Mouse (Mus musculus): ENCODE measurements around the gene Dcdc2a. TPM values are rescaled to one million over a fixed set of nuclear protein-coding genes. Genes with fewer than 3 reads are reported as not detected.
A peak's percentile ranks its signal among the peaks of the same experiment; 100 is the strongest.

The Dcdc2a gene
- not detected for total RNA-seq (2021)

DNA sequence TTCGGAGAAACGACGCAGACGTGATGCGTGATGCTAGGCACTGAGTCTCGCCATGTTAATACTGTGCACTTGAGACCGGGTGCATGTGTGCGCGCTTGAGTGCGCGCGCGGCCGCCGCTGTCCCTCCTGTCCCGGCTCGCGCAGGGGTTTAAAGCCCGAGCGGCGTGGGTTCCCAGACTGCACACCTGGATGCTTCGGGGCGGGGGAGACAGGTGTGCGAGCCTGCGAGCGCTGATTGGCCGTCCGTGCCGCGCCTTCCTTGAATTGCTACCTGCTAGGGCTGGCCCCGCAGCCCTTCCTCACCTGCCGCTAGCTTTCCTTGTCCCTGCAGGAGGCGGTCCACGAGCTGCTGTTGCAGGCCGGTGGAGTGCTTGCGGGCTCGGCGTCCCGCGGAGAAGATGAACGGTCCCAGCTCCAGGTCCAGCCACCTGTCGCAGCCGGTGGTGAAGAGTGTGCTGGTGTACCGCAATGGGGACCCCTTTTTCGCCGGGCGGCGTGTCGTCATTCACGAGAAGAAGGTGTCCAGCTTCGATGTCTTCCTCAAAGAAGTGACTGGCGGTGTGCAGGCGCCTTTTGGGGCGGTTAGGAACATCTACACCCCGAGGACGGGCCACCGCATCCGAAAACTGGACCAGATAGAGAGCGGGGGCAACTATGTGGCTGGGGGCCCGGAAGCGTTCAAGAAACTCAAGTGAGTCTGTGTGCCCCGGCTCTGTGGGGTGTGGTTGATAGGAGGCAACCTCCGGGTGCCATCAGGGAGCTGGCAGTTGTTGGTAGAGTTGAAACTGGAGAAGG is at the start of gene Dcdc2a:
Gene Dcdc2a (plus strand): TSS at position 132 of the 795 bp plus-strand sequence.
- no peak for DNase-seq
- intact Hi-C loops (cut with DNase I): loop anchor here (5.0 kb wide), 1 partner anchor 56 kb away; no protein-coding TSS in a partner anchor

DNA sequence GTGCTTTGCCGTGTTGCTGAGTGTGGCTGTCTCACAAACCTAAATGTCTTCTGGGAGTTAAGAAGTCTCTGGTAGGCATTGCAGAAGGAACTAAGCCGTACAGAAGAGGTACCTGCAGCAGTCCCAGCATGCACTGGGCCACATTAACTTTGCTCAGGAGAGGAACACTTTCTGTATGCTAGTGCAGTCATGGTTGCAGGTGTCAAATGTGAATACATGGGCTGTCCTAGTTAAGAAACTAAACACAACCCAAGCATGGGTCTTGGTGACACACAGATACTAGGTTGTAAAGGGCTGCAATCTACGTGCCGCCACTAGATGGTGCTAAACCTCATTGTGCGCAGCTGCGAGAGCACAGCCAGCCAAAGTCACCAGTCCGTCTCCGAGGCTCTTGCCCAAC is 48.7 kb upstream of the Dcdc2a start:
- intact Hi-C loops (cut with DNase I): no loop called here
- DNase-seq: peak; percentile 28 to 65

DNA sequence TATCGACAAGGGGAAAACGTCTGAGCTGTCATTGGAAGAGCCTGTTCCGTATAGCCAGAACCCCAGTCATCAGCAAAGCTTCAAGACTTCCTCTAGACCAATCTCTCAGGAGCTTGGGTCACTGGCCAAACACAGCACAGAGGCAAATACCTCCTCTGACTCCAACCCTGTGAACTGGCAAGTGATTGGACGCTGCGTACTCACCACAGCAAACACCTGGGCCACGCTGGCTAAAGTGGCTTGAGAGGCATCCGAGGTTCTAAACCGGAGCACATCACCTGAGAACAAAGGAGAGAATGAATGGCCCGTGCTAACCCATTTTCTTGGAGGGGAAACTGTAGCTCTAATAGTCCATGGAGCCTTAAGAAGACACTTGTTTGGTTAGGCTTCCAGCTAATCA is 37.5 kb upstream of the Dcdc2a start:
- intact Hi-C loops (cut with DNase I): no loop called here

DNA sequence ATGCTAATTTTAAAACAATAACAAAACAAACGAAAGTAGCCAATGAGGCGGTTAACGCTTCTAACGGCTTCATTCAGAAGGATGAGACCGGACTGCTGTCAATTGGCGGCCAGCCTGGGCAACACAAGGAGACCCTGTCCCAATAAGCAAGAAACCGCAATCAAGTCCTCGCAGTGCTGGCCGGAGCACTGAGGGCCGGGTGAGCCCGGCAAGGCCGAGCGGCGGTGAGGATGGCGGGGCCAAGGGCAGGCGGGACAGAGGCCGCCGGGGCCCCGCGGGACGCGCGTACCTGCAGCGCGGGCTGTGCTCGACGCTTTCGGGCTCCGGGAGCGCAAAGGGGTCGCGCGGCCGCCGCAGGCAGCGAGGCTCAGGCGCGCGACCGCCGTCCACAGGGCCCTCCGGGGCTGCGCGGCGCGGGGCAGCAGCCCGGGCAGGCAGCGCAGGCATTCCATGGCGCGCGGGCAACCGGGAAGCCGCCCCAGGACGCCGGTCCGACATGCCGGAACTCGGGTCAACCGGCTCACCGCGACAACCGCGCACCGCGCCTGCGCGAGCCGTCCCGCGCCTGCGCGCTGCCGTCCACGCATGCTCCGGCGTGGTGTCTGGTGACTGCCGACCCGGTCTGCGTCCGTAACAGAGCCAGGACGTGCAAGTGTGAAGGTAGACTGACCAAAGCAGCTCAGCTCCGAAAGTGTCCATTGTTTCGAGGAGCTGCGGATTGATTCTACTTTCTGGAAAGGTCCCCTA is 35.8 kb upstream of the Dcdc2a start, which contains the start of gene Mrs2:
Gene Mrs2 (minus strand): TSS at position 587 of the 747 bp plus-strand sequence.
- intact Hi-C loops (cut with DNase I): loop anchor here (5.0 kb wide), 1 partner anchor 188 kb away; the partner anchor contains the start of genes Acot13 and Tdp2
- DNase-seq: peak; percentile 90 to 91

More for the DNA sequence above, 37.5 kb upstream of the Dcdc2a start:
- no peak for DNase-seq

DNA sequence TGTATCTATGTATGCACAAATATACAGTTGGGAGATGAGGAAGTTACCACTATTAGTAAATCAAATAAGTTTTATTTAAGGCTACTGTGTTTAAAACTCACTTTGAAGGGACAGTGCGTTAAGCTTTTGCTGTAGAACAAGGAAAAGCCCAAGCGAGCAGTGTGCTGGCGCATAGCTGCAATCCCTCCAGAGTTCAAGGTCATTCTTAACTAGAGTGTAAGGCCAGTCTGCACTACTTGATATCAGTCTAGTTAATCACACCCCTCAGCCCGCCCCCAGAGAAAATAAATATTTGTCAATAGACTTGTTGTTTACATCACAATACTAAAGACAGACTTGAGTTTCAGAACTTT is 35.3 kb upstream of the Dcdc2a start:
- DNase-seq: no peak
- intact Hi-C loops (cut with DNase I): loop anchor here (5.0 kb wide), 1 partner anchor 188 kb away; the partner anchor contains the start of genes Acot13 and Tdp2

DNA sequence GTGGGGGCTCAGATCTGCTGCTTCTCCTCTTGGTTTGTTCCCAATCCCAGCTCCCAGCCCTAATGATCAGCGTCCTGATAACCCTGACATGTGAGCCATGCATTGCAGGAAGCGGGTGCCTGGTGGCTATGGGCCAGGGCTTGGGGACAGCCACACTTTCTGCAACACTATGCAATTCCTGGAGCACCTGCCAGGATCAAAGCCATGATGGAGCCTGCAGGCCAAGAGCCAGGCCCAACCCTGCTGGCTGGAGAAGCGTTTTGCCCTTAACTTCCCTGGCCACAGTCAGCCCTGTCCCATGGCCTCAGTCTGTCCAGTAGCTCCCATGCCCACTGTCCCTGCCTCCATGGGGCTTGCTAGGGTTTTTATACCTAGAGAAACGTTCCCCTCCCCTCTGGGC is 33.4 kb upstream of the Dcdc2a start:
- intact Hi-C loops (cut with DNase I): loop anchor here (5.0 kb wide), 1 partner anchor 190 kb away; the partner anchor contains the start of genes Acot13 and Tdp2
- DNase-seq: no peak

DNA sequence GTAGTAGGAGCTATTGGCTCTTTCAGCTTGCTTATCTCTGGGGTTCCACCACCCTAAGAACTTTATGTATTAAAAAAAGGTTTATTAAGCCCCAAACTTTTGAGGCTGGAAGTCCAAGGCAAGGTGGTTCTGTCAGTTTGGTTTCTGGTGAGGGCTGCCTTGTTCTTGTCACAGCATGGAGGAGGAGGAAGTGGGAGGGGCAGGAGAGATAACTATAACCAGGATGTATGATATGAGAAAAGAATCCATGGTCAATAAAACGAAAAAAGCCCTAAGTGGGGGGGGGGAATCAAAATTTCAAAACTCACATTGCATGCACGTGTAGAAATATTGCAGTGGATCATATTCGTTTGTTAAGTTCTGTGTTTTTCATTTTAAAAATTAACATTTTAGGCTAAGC is 32.7 kb upstream of the Dcdc2a start:
- DNase-seq: no peak
- intact Hi-C loops (cut with DNase I): loop anchor here (5.0 kb wide), 1 partner anchor 191 kb away; the partner anchor contains the start of genes Acot13 and Tdp2

DNA sequence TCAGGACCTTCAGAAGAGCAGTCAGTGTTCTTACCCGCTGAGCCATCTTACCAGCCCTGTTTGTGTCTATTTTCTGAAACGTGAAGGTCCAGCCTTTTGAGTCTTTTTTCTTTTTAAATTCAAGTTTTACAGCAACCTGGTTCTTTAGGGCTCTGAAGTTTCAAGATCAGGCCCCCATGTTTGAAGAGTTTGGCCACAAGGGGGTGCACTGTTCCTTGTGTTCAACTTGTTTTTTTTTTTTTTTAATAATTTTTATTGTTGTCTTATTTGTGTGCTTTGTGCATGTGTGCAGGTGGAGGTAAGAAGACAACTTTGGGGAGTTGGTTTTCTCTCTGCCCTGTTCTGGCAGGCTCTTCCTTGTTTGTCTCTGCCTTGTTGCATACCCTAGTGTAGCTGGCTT is 31.1 kb upstream of the Dcdc2a start:
- intact Hi-C loops (cut with DNase I): loop anchor here (1.0 to 5.0 kb wide), 2 partner anchors 92 to 192 kb away; partner anchors contain the start of genes Acot13 and Tdp2
- DNase-seq: peak in 1 of 2 experiments; percentile 36

DNA sequence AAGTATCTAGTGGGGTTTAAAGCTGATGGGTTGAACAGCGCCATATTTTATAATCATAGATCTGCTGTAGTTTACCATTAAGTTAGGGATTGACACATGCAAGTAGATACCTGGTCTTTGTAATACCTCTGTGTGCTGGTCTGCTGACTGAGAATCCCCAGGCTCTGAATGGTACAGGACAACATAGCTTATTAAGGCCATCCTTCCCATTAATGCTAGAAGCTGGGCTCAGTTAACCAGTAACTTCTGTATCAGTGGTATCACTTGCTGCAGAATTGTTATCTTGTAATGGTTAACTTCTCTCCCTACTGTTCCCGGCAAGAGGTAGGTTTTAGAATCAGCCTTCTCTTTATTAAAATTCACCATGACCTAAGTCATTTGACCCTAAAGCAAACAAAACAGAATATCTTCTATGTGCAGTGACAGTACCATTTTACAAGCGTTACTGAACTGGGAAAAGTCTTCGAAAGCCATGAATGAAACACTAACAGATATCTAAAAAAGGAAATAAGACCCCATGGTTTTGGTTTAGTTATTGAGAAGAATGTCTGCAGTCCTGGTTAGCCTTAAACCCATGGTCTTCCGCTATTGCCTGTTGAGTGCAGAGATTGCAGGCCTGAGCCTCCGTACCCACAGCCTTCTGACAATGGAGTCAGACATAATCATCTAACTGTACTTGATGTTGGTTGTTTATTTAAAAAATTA is 29.2 kb upstream of the Dcdc2a start:
- no peak for DNase-seq
- intact Hi-C loops (cut with DNase I): no loop called here

DNA sequence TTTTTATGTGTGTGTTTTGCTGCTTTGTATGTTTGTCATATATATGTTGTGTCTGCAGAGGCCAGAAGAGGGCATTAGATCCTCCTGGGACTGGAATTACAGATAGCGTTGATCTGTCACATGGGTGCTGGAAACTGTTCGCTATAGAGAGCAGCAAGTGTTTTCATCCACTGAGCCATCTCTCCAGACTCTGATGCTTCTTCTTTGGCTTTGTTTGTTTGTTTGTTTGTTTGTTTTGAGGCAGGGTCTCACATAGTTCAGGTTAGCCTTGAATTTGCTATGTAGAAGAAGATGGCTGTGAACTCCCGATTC is 28.7 kb upstream of the Dcdc2a start:
- intact Hi-C loops (cut with DNase I): no loop called here

DNA sequence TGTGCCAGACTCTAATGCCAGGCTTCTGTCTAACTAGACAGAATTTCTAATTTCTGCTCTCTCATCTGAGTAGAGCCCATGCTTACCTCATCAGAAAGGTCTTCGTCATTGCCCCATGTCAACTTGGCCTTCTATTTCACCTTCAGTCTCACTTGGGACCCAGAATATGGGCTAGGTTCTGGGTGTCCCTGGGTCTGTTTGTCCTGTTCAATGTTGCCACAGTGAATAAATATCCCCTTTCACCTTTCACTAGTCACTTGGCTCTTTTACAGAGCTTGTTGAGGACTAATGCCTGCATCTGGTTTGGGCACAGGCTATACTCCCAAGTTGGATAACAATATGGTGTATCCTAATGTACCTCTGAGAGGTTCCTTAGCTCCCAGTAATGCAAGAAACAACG is 16.3 kb upstream of the Dcdc2a start:
- intact Hi-C loops (cut with DNase I): loop anchor here (5.0 kb wide), 1 partner anchor 42 kb away; no protein-coding TSS in a partner anchor
- DNase-seq: no peak

More for the DNA sequence above, 28.7 kb upstream of the Dcdc2a start:
- no peak for DNase-seq

DNA sequence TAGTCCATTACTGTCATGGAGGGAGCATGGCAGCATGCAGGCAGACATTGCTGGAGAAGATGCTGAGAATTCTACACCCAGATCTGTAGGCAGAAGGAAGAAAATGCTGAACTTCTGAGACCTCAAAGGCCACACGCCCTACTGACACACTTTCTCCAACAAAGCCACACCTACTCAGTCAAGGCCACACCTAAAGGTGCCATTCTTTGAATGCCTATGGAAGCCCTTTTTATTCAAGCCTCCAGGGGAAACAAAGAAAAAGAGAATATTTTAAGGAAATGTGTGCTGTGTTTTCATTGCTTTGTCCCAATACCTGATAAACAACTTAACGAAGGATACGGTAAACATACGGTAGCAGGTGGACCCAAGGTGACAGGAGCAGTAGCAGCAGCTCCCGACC is 3.1 kb upstream of the Dcdc2a start:
- intact Hi-C loops (cut with DNase I): no loop called here
- DNase-seq: no peak

DNA sequence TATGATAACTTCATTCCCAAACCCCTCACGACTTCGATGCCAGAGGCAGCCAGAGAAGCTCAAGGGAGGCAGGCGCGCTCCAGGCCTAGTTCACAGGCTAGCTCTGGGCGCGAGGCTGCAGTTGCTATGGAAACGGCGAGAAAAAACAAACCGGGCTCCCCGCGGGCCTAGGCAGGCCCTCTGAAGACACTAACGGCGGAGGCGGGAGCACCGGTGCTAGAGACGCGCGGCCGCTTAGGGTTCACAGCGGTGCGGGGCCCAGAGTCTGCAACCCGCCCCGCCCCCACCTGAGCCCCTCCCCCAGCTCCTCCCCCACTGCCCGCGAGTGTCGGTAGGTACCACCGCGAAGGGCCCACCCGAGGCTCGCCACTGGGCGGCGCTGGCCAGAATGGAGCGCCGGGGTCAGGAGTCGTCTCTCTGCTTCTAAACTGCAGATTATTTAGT is 671 bp upstream of the Dcdc2a start:
- intact Hi-C loops (cut with DNase I): loop anchor here (5.0 kb wide), 1 partner anchor 57 kb away; no protein-coding TSS in a partner anchor

DNA sequence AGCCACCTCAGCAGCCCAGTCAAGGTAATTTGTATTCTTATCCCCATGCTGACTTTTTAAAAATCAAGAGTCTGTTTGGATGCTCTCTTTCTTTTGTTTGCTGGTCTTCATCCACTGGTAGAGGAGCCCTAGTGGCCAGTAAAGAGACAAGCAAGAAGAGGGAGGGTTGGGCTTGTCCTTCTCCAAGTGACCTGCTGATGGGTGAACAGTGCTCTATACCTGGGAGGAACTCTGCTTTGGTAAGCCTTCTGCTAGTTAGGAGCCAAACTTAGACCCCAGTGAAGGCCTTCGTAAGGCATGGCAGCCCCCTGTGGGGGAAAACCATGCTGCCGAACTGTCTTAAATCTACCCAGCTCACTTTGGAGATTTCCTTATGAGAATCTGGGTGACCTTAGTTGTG is 10.9 kb downstream of the Dcdc2a start:
- intact Hi-C loops (cut with DNase I): no loop called here
- no peak for DNase-seq

More for the DNA sequence above, 671 bp upstream of the Dcdc2a start:
- DNase-seq: peak; percentile 10 to 16

DNA sequence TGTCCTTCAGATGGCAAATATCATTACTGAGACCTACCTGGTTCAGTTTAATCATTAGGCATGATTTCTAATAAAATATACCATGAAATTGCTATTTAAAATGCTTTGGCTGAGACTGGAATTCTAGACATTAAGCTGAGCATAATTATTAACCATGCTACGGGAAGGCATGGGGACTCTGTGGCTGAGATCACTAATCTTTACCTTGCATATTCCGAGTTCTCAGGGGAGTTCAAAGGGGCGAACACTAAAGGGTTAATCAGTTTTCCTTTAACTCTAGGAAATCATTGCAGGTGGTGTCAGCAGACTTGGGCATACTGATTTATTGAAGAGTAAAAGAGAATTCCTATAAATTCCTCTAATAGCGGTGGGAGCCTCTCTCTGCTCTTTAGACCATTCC is 11.4 kb downstream of the Dcdc2a start:
- intact Hi-C loops (cut with DNase I): no loop called here
- DNase-seq: no peak

DNA sequence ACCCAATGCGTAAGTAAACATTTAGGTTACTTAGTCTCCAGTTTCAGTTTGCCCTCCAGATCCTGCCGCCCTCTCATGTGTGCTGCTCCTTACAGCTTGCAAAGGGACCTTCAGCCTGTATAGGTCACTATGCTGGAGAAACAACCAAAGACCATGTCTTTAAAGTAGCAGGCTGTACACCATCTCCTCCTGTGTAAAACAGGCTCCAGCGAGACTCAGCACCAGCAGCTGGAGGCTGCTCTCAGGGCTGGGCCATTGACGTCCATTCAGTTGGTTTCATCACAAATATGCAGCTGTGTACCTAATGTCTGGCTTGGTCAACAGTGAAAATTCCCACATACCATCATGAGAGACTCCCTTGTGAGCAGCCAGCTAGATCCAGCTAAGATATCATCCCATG is 14.0 kb downstream of the Dcdc2a start:
- intact Hi-C loops (cut with DNase I): no loop called here
- no peak for DNase-seq

DNA sequence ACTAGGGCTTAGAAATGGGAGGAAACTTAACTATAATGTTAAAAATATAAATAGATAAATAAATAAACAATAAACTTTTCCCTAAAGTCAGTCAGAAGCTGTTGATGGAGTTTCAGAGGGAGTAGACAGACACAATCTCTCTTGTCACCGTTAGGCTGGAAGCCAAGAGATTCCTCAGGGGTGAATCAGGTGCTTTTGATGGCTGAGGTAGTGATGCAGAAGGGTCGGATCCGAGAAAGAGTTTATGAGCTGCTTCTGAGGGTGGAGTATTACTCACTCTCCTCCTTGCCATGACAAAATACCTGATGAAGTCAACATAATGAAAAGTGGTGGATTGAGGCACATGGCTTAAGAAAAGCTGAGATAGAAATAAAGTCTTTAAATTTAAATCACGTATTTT is 15.0 kb downstream of the Dcdc2a start:
- no peak for DNase-seq
- intact Hi-C loops (cut with DNase I): no loop called here

DNA sequence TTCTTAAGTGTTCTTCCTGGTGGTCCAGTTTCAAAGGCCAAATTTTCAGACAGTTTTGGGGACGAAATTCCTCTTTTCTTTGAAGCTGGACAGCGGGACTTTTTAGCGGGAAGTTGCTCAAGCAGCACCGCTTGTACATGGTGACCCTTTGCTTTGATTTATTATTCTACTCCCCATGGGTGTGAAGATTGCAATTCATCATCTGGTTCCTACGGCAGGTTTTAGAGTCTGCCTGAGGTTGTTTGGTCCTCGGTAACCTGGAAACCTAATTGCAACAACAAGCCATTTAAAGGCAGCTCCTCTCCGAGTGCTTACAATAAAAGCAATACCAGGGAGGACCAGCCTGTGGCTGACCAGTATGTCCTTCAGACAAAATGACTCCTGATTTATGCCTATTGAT is 21.5 kb downstream of the Dcdc2a start:
- intact Hi-C loops (cut with DNase I): no loop called here
- no peak for DNase-seq

DNA sequence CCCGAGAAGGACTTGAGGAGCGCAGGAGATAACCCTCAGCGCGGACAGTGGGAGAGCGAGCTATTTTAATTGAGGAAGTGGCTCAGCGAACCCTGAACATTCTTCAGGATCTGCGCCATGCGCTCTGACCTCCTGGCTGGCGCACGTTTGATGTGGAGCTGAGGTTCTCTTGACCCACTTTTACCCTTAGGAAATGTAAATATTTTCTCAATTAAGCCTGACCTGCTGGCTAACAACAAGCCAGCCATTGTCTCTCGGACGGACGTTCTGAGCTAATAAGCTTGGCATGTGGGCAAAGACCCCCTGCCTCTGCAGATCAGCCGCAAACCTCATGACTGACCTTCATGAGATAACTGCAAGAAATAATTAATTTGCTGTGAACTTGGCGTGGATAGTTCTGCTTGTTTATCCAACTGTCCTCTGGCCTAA is 27.4 kb downstream of the Dcdc2a start:
- intact Hi-C loops (cut with DNase I): no loop called here
- DNase-seq: no peak

DNA sequence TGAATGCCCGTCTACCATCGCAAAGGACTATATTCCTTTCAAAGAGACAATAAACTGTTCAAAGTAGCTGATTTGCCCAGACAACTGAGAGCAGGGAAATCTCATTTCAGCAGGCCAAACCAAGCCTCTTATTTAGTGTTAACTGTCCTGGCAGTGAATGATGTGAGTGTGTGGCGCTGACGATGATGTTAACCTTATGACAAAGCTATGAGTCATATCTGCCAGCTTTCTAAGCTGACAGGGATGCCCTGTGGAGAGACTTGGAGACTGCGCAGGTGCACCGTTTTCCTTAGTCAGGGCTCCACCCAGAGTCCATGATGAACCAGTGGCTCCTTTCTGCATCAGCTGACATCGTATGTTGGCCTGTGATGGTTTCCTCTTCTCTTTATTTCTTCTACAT is 29.3 kb downstream of the Dcdc2a start:
- intact Hi-C loops (cut with DNase I): no loop called here
- DNase-seq: no peak

DNA sequence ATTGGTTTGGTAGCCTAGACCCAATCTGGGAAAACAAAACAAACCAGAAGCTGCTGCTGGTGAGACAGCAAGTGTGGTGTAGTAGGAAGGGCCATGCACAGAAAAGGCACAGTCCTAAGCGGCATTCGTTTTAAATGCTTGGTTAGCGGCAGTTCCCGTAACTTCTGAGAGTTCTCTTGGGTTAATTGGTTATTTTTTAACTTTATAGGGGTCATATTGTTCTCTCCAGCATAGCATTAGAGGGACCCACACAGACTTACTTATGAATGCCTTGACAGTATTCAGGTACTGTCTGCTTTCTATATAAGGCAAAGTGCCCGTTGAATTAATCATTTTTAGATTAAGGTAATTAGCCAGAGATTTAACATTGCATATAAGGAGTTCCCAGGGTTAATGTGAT is 35.5 kb downstream of the Dcdc2a start:
- intact Hi-C loops (cut with DNase I): no loop called here
- no peak for DNase-seq
